8 mouse cellular contexts compared by ENCODE assay signal in the genomic region with DNA sequence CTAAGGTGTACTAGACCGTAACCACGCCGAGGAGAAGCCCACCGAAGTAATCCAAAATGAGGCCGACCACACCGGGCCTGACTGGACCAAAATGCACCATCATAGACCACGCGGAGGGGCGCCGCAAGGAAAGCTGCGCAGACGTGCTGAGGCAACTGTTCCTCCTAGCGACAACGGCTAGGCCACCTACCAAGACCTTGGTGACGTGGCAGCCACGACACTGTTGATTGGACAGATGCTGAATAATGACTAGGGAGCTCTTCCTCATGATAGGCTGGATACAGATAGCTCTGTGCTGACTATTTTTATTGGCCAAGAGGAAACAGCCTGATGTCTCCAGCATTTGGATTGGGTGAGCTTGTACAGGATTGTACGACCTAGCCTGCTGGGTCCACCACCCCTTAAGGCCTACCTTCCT.
A peak's percentile ranks its signal among the peaks of the same experiment; 100 is the strongest.
DNase-seq lines count a peak whose midpoint lies in the region; ATAC-seq and TF ChIP-seq lines count a peak whose summit lies in the region.

No protein-coding gene starts in this region.

- peak overlapping the region; percentile 87 for H3K27ac ChIP-seq in hindbrain, embryonic 10.5 days
- H3K27ac ChIP-seq in lung, postnatal 0 days (ENCODE audit: low read length), result peak overlapping the region; percentile 28

- peaks cover 29% of the 10 kb centered on the region for H3K4me1 ChIP-seq in hindbrain, embryonic 10.5 days (replicated peaks)
- H3K4me1 ChIP-seq in lung, postnatal 0 days (ENCODE audit: insufficient read depth, low read depth, low read length), result no peaks in the 10 kb centered on the region; the same call in 1 of the 2 replicates

- peak overlapping the region; percentile 53 for H3K4me2 ChIP-seq in lung, postnatal 0 days (replicated peaks; ENCODE audit: low read depth, low read length)

- peak overlapping the region; percentile 68 for H3K4me3 ChIP-seq in hindbrain, embryonic 10.5 days
- peak overlapping the region; percentile 50 for H3K4me3 ChIP-seq in lung, postnatal 0 days (ENCODE audit: low read depth, low read length)

- peak; percentile 92 for ATAC-seq in frontal cortex, adult (ENCODE audit: low TSS enrichment)
- peak; percentile 98 for ATAC-seq in lung, postnatal 0 days

- no peaks in the 10 kb centered on the region for H3K27me3 ChIP-seq in hindbrain, embryonic 10.5 days (ENCODE audit: insufficient read depth, poor library complexity, severe bottlenecking)
- H3K27me3 ChIP-seq in lung, postnatal 0 days (replicated peaks; ENCODE audit: insufficient read depth, low read length), result no peaks in the 10 kb centered on the region

- H3K36me3 ChIP-seq in hindbrain, embryonic 10.5 days, result peaks cover 9% of the 10 kb centered on the region; the same call in 1 of the 2 replicates
- H3K36me3 ChIP-seq in lung, postnatal 0 days (ENCODE audit: insufficient read depth, low read length), result no peaks in the 10 kb centered on the region

- TF ChIP-seq CTCF in lung, postnatal 0 days (IDR thresholded peaks at IDR 0.05), result 0 out of 2 replicates have a peak, but pooled peaks have one; percentile 17

- 50% methylated on average over 17 of the region's 17 CpGs for WGBS in hindbrain, embryonic 10.5 days
- 48% methylated on average over 17 of the region's 17 CpGs for WGBS in lung, postnatal 0 days

- peaks cover 23% of the 10 kb centered on the region for H3K9me3 ChIP-seq in hindbrain, embryonic 10.5 days
- H3K9me3 ChIP-seq in lung, postnatal 0 days (ENCODE audit: low read length), result no peaks in the 10 kb centered on the region

- no peak for TF ChIP-seq EP300 in lung, postnatal 0 days (IDR thresholded peaks at IDR 0.05)

- no peak overlapping the region for H3K9ac ChIP-seq in lung, postnatal 0 days (replicated peaks; ENCODE audit: low read depth)

- peak; percentile 95 for DNase-seq in MN1 (ENCODE audit: low spot score)
- DNase-seq in cerebellum, adult 9-10 months, result peak; percentile 99
- DNase-seq in hindbrain, embryonic 10.5 days (ENCODE audit: low spot score), result peak; percentile 89
- peak; percentile 99 for DNase-seq in layer of hippocampus, adult 9-11 months
- peak; percentile 95 for DNase-seq in lung, postnatal 0 days (ENCODE audit: low spot score)
- peak; percentile 86 for DNase-seq in ovary, postnatal 14 days (ENCODE audit: low spot score)
- peak; percentile 89 for DNase-seq in thymus, postnatal 14 days

Comparison
In these comparisons a context has a peak if more than half of its experiments do, and no peak if none do; other contexts are left out.
1. Peak in every context shown above with its lines: DNase-seq, ATAC-seq, H3K4me3 ChIP-seq and H3K27ac ChIP-seq.